10 mouse cellular contexts compared by ENCODE assay signal in genomic region chr10:79884446-79884845, GRCm38 (mm10). TPM values are rescaled to one million over a fixed set of nuclear protein-coding genes. Genes with fewer than 3 reads are reported as not detected.
A peak's percentile ranks its signal among the peaks of the same experiment; 100 is the strongest.
DNase-seq lines count a peak whose midpoint lies in the region; ATAC-seq and TF ChIP-seq lines count a peak whose summit lies in the region.
"Had no signal": no experiment of that assay in that cellular context is flagged by ENCODE, and none has a peak within 500 bp of the region (broad histone marks: within the 10 kb centered on the region; RNA-seq: fewer than 3 reads in every experiment).

No protein-coding gene starts in this region.

- peak; percentile 88 for DNase-seq in kidney, adult 11 months
- peak; percentile 73 for DNase-seq in adrenal gland, adult 8-10 months
- DNase-seq in heart, postnatal 0 days (ENCODE audit: low spot score), result no peak
- no peak for DNase-seq in spleen, postnatal 4 days (ENCODE audit: low spot score in 2 of 2)
- DNase-seq in natural killer cell, adult 2 months (ENCODE audit: low spot score in 2 of 2), result no peak
- DNase-seq: liver, embryonic 13.5 days had no signal

- no peaks in the 10 kb centered on the region for H3K36me3 ChIP-seq in kidney, embryonic 15.5 days
- no peaks in the 10 kb centered on the region for H3K36me3 ChIP-seq in heart, postnatal 0 days (replicated peaks; ENCODE audit: control insufficient read depth, insufficient read depth, low read length)
- H3K36me3 ChIP-seq in forebrain, embryonic 13.5 days (ENCODE audit: poor library complexity, severe bottlenecking), result no peaks in the 10 kb centered on the region
- H3K36me3 ChIP-seq: hindbrain, embryonic 15.5 days; liver, embryonic 13.5 days had no signal

- ATAC-seq in kidney, embryonic 15.5 days (replicated peaks; ENCODE audit: low FRiP score), result no peak
- ATAC-seq in heart, postnatal 0 days (ENCODE audit: insufficient read depth, low read depth), result peak; percentile 18; the same call in 1 of the 2 replicates
- ATAC-seq in megakaryocyte progenitor cell, adult 5-6 weeks (replicated peaks; ENCODE audit: poor library complexity), result peak; percentile 19
- ATAC-seq in forebrain, embryonic 13.5 days, result no peak

- peaks cover 8% of the 10 kb centered on the region; the same call in 1 of the 2 replicates for H3K27me3 ChIP-seq in kidney, embryonic 15.5 days
- H3K27me3 ChIP-seq in heart, postnatal 0 days (ENCODE audit: control insufficient read depth, insufficient read depth, low read length), result peaks cover 10% of the 10 kb centered on the region; the same call in 1 of the 2 replicates
- peaks cover 33% of the 10 kb centered on the region for H3K27me3 ChIP-seq in forebrain, embryonic 13.5 days

- TF ChIP-seq CTCF in heart, postnatal 0 days (IDR thresholded peaks at IDR 0.05; ENCODE audit: low read depth), result no peak; the same call in 1 of the 2 replicates

- no peak for TF ChIP-seq EP300 in heart, postnatal 0 days (IDR thresholded peaks at IDR 0.05; ENCODE audit: low read depth)

- H3K27ac ChIP-seq in kidney, embryonic 15.5 days, result no peak overlapping the region
- H3K27ac ChIP-seq in heart, postnatal 0 days (ENCODE audit: low read depth), result 0 out of 2 replicates have a peak overlapping the region, but pooled peaks have one; percentile 8
- no peak overlapping the region for H3K27ac ChIP-seq in forebrain, embryonic 13.5 days
- H3K27ac ChIP-seq: hindbrain, embryonic 15.5 days; liver, embryonic 13.5 days had no signal

- WGBS in kidney, embryonic 15.5 days, result 64% methylated on average over 4 of the region's 4 CpGs
- 33% methylated on average over 4 of the region's 4 CpGs for WGBS in heart, postnatal 0 days
- 66% methylated on average over 4 of the region's 4 CpGs for WGBS in forebrain, embryonic 13.5 days

- H3K9me3 ChIP-seq in kidney, embryonic 15.5 days (replicated peaks), result no peaks in the 10 kb centered on the region
- H3K9me3 ChIP-seq in heart, postnatal 0 days (replicated peaks; ENCODE audit: control insufficient read depth, low read length), result no peaks in the 10 kb centered on the region
- H3K9me3 ChIP-seq in forebrain, embryonic 13.5 days (replicated peaks), result no peaks in the 10 kb centered on the region
- H3K9me3 ChIP-seq: hindbrain, embryonic 15.5 days; liver, embryonic 13.5 days had no signal

- no peak overlapping the region for H3K4me3 ChIP-seq in kidney, embryonic 15.5 days (replicated peaks)
- H3K4me3 ChIP-seq in heart, postnatal 0 days (ENCODE audit: low read depth, low read length), result no peak overlapping the region
- no peak overlapping the region for H3K4me3 ChIP-seq in forebrain, embryonic 13.5 days
- H3K4me3 ChIP-seq: hindbrain, embryonic 15.5 days; liver, embryonic 13.5 days had no signal

- H3K4me1 ChIP-seq in kidney, embryonic 15.5 days, result peaks cover 46% of the 10 kb centered on the region
- H3K4me1 ChIP-seq in heart, postnatal 0 days (ENCODE audit: control insufficient read depth, insufficient read depth), result 0 out of 2 replicates have a peak, but pooled peaks cover 11% of the 10 kb centered on the region
- peaks cover 7% of the 10 kb centered on the region for H3K4me1 ChIP-seq in forebrain, embryonic 13.5 days

- H3K9ac ChIP-seq in kidney, embryonic 15.5 days, result no peak overlapping the region
- no peak overlapping the region for H3K9ac ChIP-seq in heart, postnatal 0 days (replicated peaks; ENCODE audit: low read depth, low read length)
- H3K9ac ChIP-seq in forebrain, embryonic 13.5 days, result no peak overlapping the region
- H3K9ac ChIP-seq: hindbrain, embryonic 15.5 days; liver, embryonic 13.5 days had no signal

- no peak overlapping the region for H3K4me2 ChIP-seq in kidney, embryonic 15.5 days
- no peak overlapping the region for H3K4me2 ChIP-seq in heart, postnatal 0 days (ENCODE audit: low read depth, low read length)
- no peak overlapping the region for H3K4me2 ChIP-seq in forebrain, embryonic 13.5 days
- H3K4me2 ChIP-seq: hindbrain, embryonic 15.5 days; liver, embryonic 13.5 days had no signal

RNA-seq across cellular contexts. Expression of gene Elane, which starts 1.6 kb away (rescaled TPM):
- 2.6 and 3.4 TPM in 2 replicates for polyA plus RNA-seq in kidney, embryonic 15.5 days (2015; fragmentation: Nextera tagmentation; extraction: Ambion mirVana)
- total RNA-seq in adrenal gland, adult 8-10 months (2022), result not detected
- not detected in 2 replicates for total RNA-seq in heart, postnatal 0 days (2014; rRNA removed; ENCODE audit: low replicate concordance)
- polyA plus RNA-seq in heart, postnatal 0 days (2015; fragmentation: Nextera tagmentation; extraction: Ambion mirVana), result not detected in 2 replicates
- 6,143 and 8,228 TPM in 2 replicates for total RNA-seq in megakaryocyte progenitor cell, adult 5-6 weeks (2015)
- 2,359 and 2,989 TPM in 2 replicates for total RNA-seq in megakaryocyte progenitor cell, adult 5-6 weeks (2017)
- 0.24 TPM in 1 of 2 replicates, not detected in the other for polyA plus RNA-seq in forebrain, embryonic 13.5 days (2015; fragmentation: Nextera tagmentation; extraction: Ambion mirVana)
- polyA plus RNA-seq: hindbrain, embryonic 15.5 days had no signal

RNA-seq across cellular contexts. Expression of gene Cfd, which starts 6.2 kb away (rescaled TPM):
- not detected in 2 replicates for polyA plus RNA-seq in kidney, embryonic 15.5 days (2015; fragmentation: Nextera tagmentation; extraction: Ambion mirVana)
- 1,000 to 10,000 TPM in 2 of 4 experiments, 100 to 1,000 TPM in 2; 123 to 1,857 (median 821) TPM for total RNA-seq in adrenal gland, adult 8-10 months (2022)
- total RNA-seq in heart, postnatal 0 days (2014; rRNA removed; ENCODE audit: low replicate concordance), result 0.19 TPM in 1 of 2 replicates, not detected in the other
- 0.22 TPM in 1 of 2 replicates, not detected in the other for polyA plus RNA-seq in heart, postnatal 0 days (2015; fragmentation: Nextera tagmentation; extraction: Ambion mirVana)
- 0.49 and 0.56 TPM in 2 replicates for total RNA-seq in megakaryocyte progenitor cell, adult 5-6 weeks (2015)
- 1.2 TPM in 1 of 2 replicates, not detected in the other for total RNA-seq in megakaryocyte progenitor cell, adult 5-6 weeks (2017)
- not detected in 2 replicates for polyA plus RNA-seq in forebrain, embryonic 13.5 days (2015; fragmentation: Nextera tagmentation; extraction: Ambion mirVana)
- polyA plus RNA-seq: hindbrain, embryonic 15.5 days; liver, embryonic 13.5 days had no signal

RNA-seq across cellular contexts. Expression of gene Plppr3, which starts 10.0 kb away (rescaled TPM):
- polyA plus RNA-seq in kidney, embryonic 15.5 days (2015; fragmentation: Nextera tagmentation; extraction: Ambion mirVana), result 62.1 and 74.5 TPM in 2 replicates
- 1 to 10 TPM; 1.7 to 4.3 (median 3.0) TPM for total RNA-seq in adrenal gland, adult 8-10 months (2022)
- total RNA-seq in heart, postnatal 0 days (2014; rRNA removed; ENCODE audit: low replicate concordance), result 3.2 and 5.9 TPM in 2 replicates
- 2.5 and 3.0 TPM in 2 replicates for polyA plus RNA-seq in heart, postnatal 0 days (2015; fragmentation: Nextera tagmentation; extraction: Ambion mirVana)
- 39.0 and 41.2 TPM in 2 replicates for total RNA-seq in megakaryocyte progenitor cell, adult 5-6 weeks (2015)
- total RNA-seq in megakaryocyte progenitor cell, adult 5-6 weeks (2017), result 93.9 and 96.9 TPM in 2 replicates
- polyA plus RNA-seq in forebrain, embryonic 13.5 days (2015; fragmentation: Nextera tagmentation; extraction: Ambion mirVana), result 290 and 308 TPM in 2 replicates

RNA-seq across cellular contexts. Expression of gene Prtn3, which starts 10.2 kb away (rescaled TPM):
- 7.4 and 8.3 TPM in 2 replicates for polyA plus RNA-seq in kidney, embryonic 15.5 days (2015; fragmentation: Nextera tagmentation; extraction: Ambion mirVana)
- total RNA-seq in adrenal gland, adult 8-10 months (2022), result under 1 TPM in 1 of 4 experiments, not detected in 3; 0.35 TPM
- not detected in 2 replicates for total RNA-seq in heart, postnatal 0 days (2014; rRNA removed; ENCODE audit: low replicate concordance)
- polyA plus RNA-seq in heart, postnatal 0 days (2015; fragmentation: Nextera tagmentation; extraction: Ambion mirVana), result 0.70 and 0.74 TPM in 2 replicates
- total RNA-seq in megakaryocyte progenitor cell, adult 5-6 weeks (2015), result 3,382 and 3,510 TPM in 2 replicates
- 738 and 1,001 TPM in 2 replicates for total RNA-seq in megakaryocyte progenitor cell, adult 5-6 weeks (2017)
- 12.8 and 15.9 TPM in 2 replicates for polyA plus RNA-seq in forebrain, embryonic 13.5 days (2015; fragmentation: Nextera tagmentation; extraction: Ambion mirVana)

RNA-seq across cellular contexts. Expression of gene Med16, which starts 24.3 kb away (rescaled TPM):
- 59.6 and 70.7 TPM in 2 replicates for polyA plus RNA-seq in kidney, embryonic 15.5 days (2015; fragmentation: Nextera tagmentation; extraction: Ambion mirVana)
- total RNA-seq in adrenal gland, adult 8-10 months (2022), result 10 to 100 TPM; 50.9 to 60.7 (median 57.8) TPM
- total RNA-seq in heart, postnatal 0 days (2014; rRNA removed; ENCODE audit: low replicate concordance), result 64.7 and 77.6 TPM in 2 replicates
- polyA plus RNA-seq in heart, postnatal 0 days (2015; fragmentation: Nextera tagmentation; extraction: Ambion mirVana), result 30.9 and 36.2 TPM in 2 replicates
- 13.9 and 14.4 TPM in 2 replicates for total RNA-seq in megakaryocyte progenitor cell, adult 5-6 weeks (2015)
- 22.1 and 24.8 TPM in 2 replicates for total RNA-seq in megakaryocyte progenitor cell, adult 5-6 weeks (2017)
- 49.0 and 59.0 TPM in 2 replicates for polyA plus RNA-seq in forebrain, embryonic 13.5 days (2015; fragmentation: Nextera tagmentation; extraction: Ambion mirVana)

Comparison
In these comparisons a context has a peak if more than half of its experiments do, and no peak if none do; other contexts are left out.
1. DNase-seq: peak in kidney, adult 11 months (single experiment) and adrenal gland, adult 8-10 months (single experiment); none in heart, postnatal 0 days (single experiment), spleen, postnatal 4 days (0 of 2) and natural killer cell, adult 2 months (0 of 2).
2. ATAC-seq: peak in heart, postnatal 0 days (single experiment) and megakaryocyte progenitor cell, adult 5-6 weeks (single experiment); none in kidney, embryonic 15.5 days (single experiment) and forebrain, embryonic 13.5 days (single experiment).
3. RNA of gene Elane, which starts 1.6 kb away (total RNA-seq): 2,359 to 8,228 TPM in megakaryocyte progenitor cell, adult 5-6 weeks; not detected in adrenal gland, adult 8-10 months and not detected in heart, postnatal 0 days; every median in the first group is over 1,000 times any median in the second.
4. RNA of gene Cfd, which starts 6.2 kb away (total RNA-seq): 123 to 1,857 TPM in adrenal gland, adult 8-10 months; 0.49 to 1.2 TPM in megakaryocyte progenitor cell, adult 5-6 weeks and 0.19 TPM in heart, postnatal 0 days; every median in the first group is over 10 times any median in the second.